Mouse (Mus musculus) heart, embryonic 14.5 days (tissue): ENCODE measurements around the gene Arhgap11a. TPM values are rescaled to one million over a fixed set of nuclear protein-coding genes. Genes with fewer than 3 reads are reported as not detected.

ENCODE experiments used
- ATAC-seq: fragments of 200-750 bp; cut with Nextera tagmentation; 2 replicates; pipeline ENCODE4 v1.8.0; 2017; ENCODE audit warnings: low read depth, moderate TSS enrichment; ENCODE audit not compliant: insufficient number of reproducible peaks, insufficient read depth, low FRiP score
- H3K27ac ChIP-seq, 2 experiments: fragments of 200-500 bp in 1 of 2; fragments of 300-500 bp in 1 of 2; sonication (generic) in 1 of 2; replicated peaks in 1 of 2; 2 replicates each; pipeline ENCODE4 v1.5.1; 2012 to 2014; ENCODE audit warnings: low read depth in 2 of 2, low read length in 2 of 2, control low read depth in 1 of 2, mild to moderate bottlenecking in 1 of 2, mixed read lengths in 1 of 2; ENCODE audit not compliant: control insufficient read depth in 1 of 2, insufficient read depth in 1 of 2
- H3K27me3 ChIP-seq: fragments of 300-500 bp; sonication (generic); 2 replicates; pipeline ENCODE4 v1.6.1; 2014; ENCODE audit warnings: mild to moderate bottlenecking, low read length, control low read depth; ENCODE audit not compliant: control insufficient read depth, insufficient read depth
- H3K36me3 ChIP-seq: fragments of 300-500 bp; sonication (generic); 2 replicates; pipeline ENCODE4 v1.6.1; 2014; ENCODE audit warnings: mild to moderate bottlenecking, control low read depth, low read length, mixed read lengths; ENCODE audit not compliant: control insufficient read depth, insufficient read depth
- H3K4me1 ChIP-seq, 2 experiments: fragments of 200-500 bp in 1 of 2; fragments of 300-500 bp in 1 of 2; sonication (generic) in 1 of 2; 2 replicates each; pipeline ENCODE4 v1.6.1; 2012 to 2014; ENCODE audit warnings: low read length in 2 of 2, control low read depth in 1 of 2, mixed read lengths in 1 of 2; ENCODE audit not compliant: control insufficient read depth in 2 of 2, insufficient read depth in 2 of 2
- H3K4me2 ChIP-seq: fragments of 300-500 bp; sonication (generic); 2 replicates; pipeline ENCODE4 v1.6.1; 2014; ENCODE audit warnings: mild to moderate bottlenecking, low read length
- H3K4me3 ChIP-seq, 2 experiments: fragments of 200-500 bp in 1 of 2; fragments of 300-500 bp in 1 of 2; sonication (generic) in 1 of 2; 2 replicates each; pipeline ENCODE4 v1.5.1; 2012 to 2014; ENCODE audit warnings: low read length in 2 of 2, mild to moderate bottlenecking in 2 of 2, control low read depth in 1 of 2, low read depth in 1 of 2, moderate library complexity in 1 of 2; ENCODE audit not compliant: control insufficient read depth in 1 of 2, insufficient read depth in 1 of 2
- H3K9ac ChIP-seq: fragments of 300-500 bp; sonication (generic); 2 replicates; pipeline ENCODE4 v1.6.1; 2014; ENCODE audit warnings: mild to moderate bottlenecking, low read length
- H3K9me3 ChIP-seq: fragments of 300-500 bp; sonication (generic); 2 replicates; pipeline ENCODE4 v1.6.1; 2016; ENCODE audit warnings: low read length, control low read depth; ENCODE audit not compliant: control insufficient read depth
- WGBS: fragments of 180-500 bp; shearing (Covaris S2); extraction: QIAGEN DNeasy Blood & Tissue Kit; methylation state at CpG from one replicate; pipeline ENCODE4 v1.1.7; 2014; 5-methylcytosine and 5-hydroxymethylcytosine counted together
- polyA plus RNA-seq: library from polyadenylated mRNA; unstranded; fragments of >200 nt; fragmentation: Nextera tagmentation; extraction: Ambion mirVana; gene quantifications from 2 replicates; pipeline ENCODE4 v1.2.1, GENCODE M21; 2014

Arhgap11a gene
- polyA plus RNA-seq, 1 experiment from 2014 or later, result 4.9 TPM

- Histone ChIP-seq H3K9ac (no peak overlapping the region), H3K4me2 (no peak overlapping the region), H3K4me3 (no peak overlapping the region), H3K27me3 (no peaks in the 10 kb centered on the region), H3K9me3 (no peaks in the 10 kb centered on the region), H3K36me3 (no peaks in the 10 kb centered on the region), H3K27ac (no peak overlapping the region), H3K4me1 (no peaks in the 10 kb centered on the region)
- ATAC-seq, result no peak
- WGBS, result 78% methylated on average over 4 of the region's 4 CpGs
These were observed 60.6 kb downstream of the Arhgap11a start for GRCm38 (mm10) chr2:113787882-113788281.

GRCm38 (mm10) chr2:113784851-113785250 lies 63.6 kb downstream of the Arhgap11a start:
- no peak for ATAC-seq
- Histone ChIP-seq H3K9ac (no peak overlapping the region), H3K9me3 (no peaks in the 10 kb centered on the region), H3K4me2 (no peak overlapping the region), H3K27ac (no peak overlapping the region), H3K4me1 (no peaks in the 10 kb centered on the region), H3K27me3 (no peaks in the 10 kb centered on the region), H3K36me3 (no peaks in the 10 kb centered on the region), H3K4me3 (no peak overlapping the region)
- WGBS, result 45% methylated on average over 3 of the region's 3 CpGs

GRCm38 (mm10) chr2:113781521-113781920 lies 66.9 kb downstream of the Arhgap11a start:
- H3K36me3 ChIP-seq, result no peaks in the 10 kb centered on the region
- WGBS, result 63% methylated on average over 4 of the region's 4 CpGs
- no peak for ATAC-seq
- H3K9ac ChIP-seq, result no peak overlapping the region
- no peak overlapping the region for H3K4me3 ChIP-seq
- no peak overlapping the region for H3K4me2 ChIP-seq
- no peaks in the 10 kb centered on the region for H3K9me3 ChIP-seq
- no peak overlapping the region for H3K27ac ChIP-seq
- no peaks in the 10 kb centered on the region for H3K27me3 ChIP-seq
- H3K4me1 ChIP-seq, result no peaks in the 10 kb centered on the region

Other genes starting within 250 kb of the Arhgap11a start
- gene Grem1, start 90.0 kb downstream of the Arhgap11a start, polyA plus RNA-seq, result 0.05 TPM in 1 of 2 replicates, not detected in the other
- 0.82 and 0.99 TPM in 2 replicates for gene Scg5, start 19.5 kb downstream of the Arhgap11a start, polyA plus RNA-seq
- not detected in 2 replicates for gene Gjd2, start 165.0 kb upstream of the Arhgap11a start, polyA plus RNA-seq
- 14,909 and 15,629 TPM in 2 replicates for gene Actc1, start 204.9 kb upstream of the Arhgap11a start, polyA plus RNA-seq